Mouse (Mus musculus) liver, adult 2 months (tissue): ENCODE results near the gene Ccdc175.

ENCODE experiments used
- CTCF ChIP-seq: fragments of 200-500 bp; IDR thresholded peaks from 2 replicates; pipeline ENCODE4 v1.5.1; 2011; ENCODE audit warnings: low read depth, low read length, control low read depth
- POLR2A ChIP-seq: fragments of 200-500 bp; IDR thresholded peaks from 2 replicates; pipeline ENCODE4 v1.6.1; 2011; ENCODE audit warnings: low read length, control low read depth; ENCODE audit not compliant: insufficient read depth; ENCODE audit errors: extremely low read depth

DNA sequence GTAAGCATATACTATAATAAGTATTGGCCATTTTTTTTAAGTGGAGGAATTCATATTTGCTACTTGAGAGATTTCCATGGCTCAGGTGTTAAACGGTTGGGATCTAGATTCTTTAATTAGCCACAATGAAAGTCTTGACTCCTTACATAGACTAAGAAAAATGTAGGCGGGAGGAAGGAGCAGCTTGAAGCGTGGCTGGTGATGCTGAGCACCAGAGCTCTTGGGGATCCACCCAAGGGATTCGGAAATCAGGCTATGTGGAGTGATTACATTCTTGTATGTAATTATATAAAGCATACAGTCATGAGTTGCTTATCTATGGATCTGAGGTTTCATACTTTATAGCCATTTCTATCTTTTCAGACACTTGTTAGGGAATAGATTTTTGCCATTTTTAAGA is 5.3 kb downstream of the Ccdc175 start:
- no peak for TF ChIP-seq CTCF
- TF ChIP-seq POLR2A, result no peak
